Mouse (Mus musculus) liver, postnatal 0 days (tissue): Measurements from ENCODE around the gene 4933414I15Rik. TPM values are rescaled to one million over a fixed set of nuclear protein-coding genes. Genes with fewer than 3 reads are reported as not detected.

ENCODE experiments used
- ATAC-seq: fragments of 200-750 bp; cut with Nextera tagmentation; 2 replicates; pipeline ENCODE4 v1.8.0; 2017; ENCODE audit warnings: mild to moderate bottlenecking, moderate library complexity
- DNase-seq: peaks from one replicate; pipeline ENCODE4 v3.0.0-alpha.2; 2016
- H3K27ac ChIP-seq: fragments of 300-500 bp; sonication (generic); 2 replicates; pipeline ENCODE4 v1.5.1; 2014; ENCODE audit warnings: antibody characterized with exemption, moderate library complexity, mild to moderate bottlenecking, low read depth
- H3K27me3 ChIP-seq: fragments of 300-500 bp; sonication (generic); 2 replicates; pipeline ENCODE4 v1.6.1; 2014; ENCODE audit warnings: low read length, control low read depth, mixed read lengths; ENCODE audit not compliant: insufficient read depth
- H3K36me3 ChIP-seq: fragments of 300-500 bp; sonication (generic); replicated peaks from 2 replicates; pipeline ENCODE4 v1.6.1; 2014; ENCODE audit warnings: mild to moderate bottlenecking, control low read depth, low read length, moderate library complexity, mixed read lengths; ENCODE audit not compliant: insufficient read depth
- H3K4me1 ChIP-seq: fragments of 300-500 bp; sonication (generic); 2 replicates; pipeline ENCODE4 v1.6.1; 2014; ENCODE audit warnings: antibody characterized with exemption, mild to moderate bottlenecking, control low read depth; ENCODE audit not compliant: insufficient read depth
- H3K4me2 ChIP-seq: fragments of 300-500 bp; sonication (generic); 2 replicates; pipeline ENCODE4 v1.6.1; 2014; ENCODE audit warnings: low read depth, mild to moderate bottlenecking, low read length, moderate library complexity, mixed read lengths
- H3K4me3 ChIP-seq: fragments of 300-500 bp; sonication (generic); 2 replicates; pipeline ENCODE4 v1.5.1; 2014; ENCODE audit warnings: low read depth, low read length
- H3K9ac ChIP-seq: fragments of 300-500 bp; sonication (generic); replicated peaks from 2 replicates; pipeline ENCODE4 v1.6.1; 2014; ENCODE audit warnings: mild to moderate bottlenecking, moderate library complexity
- H3K9me3 ChIP-seq: fragments of 300-500 bp; sonication (generic); 2 replicates; pipeline ENCODE4 v1.6.1; 2016; ENCODE audit warnings: mild to moderate bottlenecking, control low read depth, low read length, mixed read lengths
- CTCF ChIP-seq: sonication (generic); IDR thresholded peaks from 2 replicates; pipeline ENCODE4 v1.5.1; 2016; ENCODE audit warnings: antibody characterized with exemption, low read depth
- EP300 ChIP-seq: IDR thresholded peaks from 2 replicates; pipeline ENCODE4 v1.6.1; 2016; ENCODE audit warnings: antibody characterized with exemption, low read depth, mild to moderate bottlenecking
- WGBS: fragments of 180-500 bp; shearing (Covaris S2); extraction: QIAGEN DNeasy Blood & Tissue Kit; methylation state at CpG from one replicate; pipeline ENCODE4 v1.1.7; 2014; ENCODE audit not compliant: insufficient replicate concordance; 5-methylcytosine and 5-hydroxymethylcytosine counted together
- polyA plus RNA-seq: library from polyadenylated mRNA; unstranded; fragments of >200 nt; fragmentation: Nextera tagmentation; extraction: Ambion mirVana; gene quantifications from 2 replicates; pipeline ENCODE4 v1.2.1, GENCODE M21; 2015

Gene 4933414I15Rik
- polyA plus RNA-seq, 1 experiment from 2014 or later, result not detected

GRCm38 (mm10) chr11:50952290-50952689 lies 8.7 kb upstream of the 4933414I15Rik start:
- ATAC-seq (peak; percentile 66), DNase-seq (peak; percentile 42)
- H3K4me3 ChIP-seq, result no peak overlapping the region
- H3K4me2 ChIP-seq, result no peak overlapping the region
- no peak overlapping the region for H3K27ac ChIP-seq
- 57% methylated on average over 14 of the region's 14 CpGs for WGBS
- TF ChIP-seq CTCF (no peak), EP300 (no peak)
- H3K9ac ChIP-seq, result no peak overlapping the region
- no peaks in the 10 kb centered on the region for H3K4me1 ChIP-seq
- no peaks in the 10 kb centered on the region for H3K36me3 ChIP-seq
- no peaks in the 10 kb centered on the region for H3K9me3 ChIP-seq
- no peaks in the 10 kb centered on the region for H3K27me3 ChIP-seq

- 56% methylated on average over 12 of the region's 12 CpGs for WGBS
- H3K9me3 ChIP-seq, result no peaks in the 10 kb centered on the region
- no peak overlapping the region for H3K27ac ChIP-seq
- H3K4me3 ChIP-seq, result no peak overlapping the region
- no peak for TF ChIP-seq EP300
- no peak for TF ChIP-seq CTCF
- no peak overlapping the region for H3K4me2 ChIP-seq
- no peak for DNase-seq
- no peaks in the 10 kb centered on the region for H3K27me3 ChIP-seq
- no peaks in the 10 kb centered on the region for H3K36me3 ChIP-seq
- H3K9ac ChIP-seq, result no peak overlapping the region
- no peaks in the 10 kb centered on the region for H3K4me1 ChIP-seq
- ATAC-seq, result no peak
Observed at GRCm38 (mm10) chr11:50942386-50942785, 1.2 kb downstream of the 4933414I15Rik start.

- ATAC-seq, result no peak
Observed at GRCm38 (mm10) chr11:50939621-50940366, 3.8 kb downstream of the 4933414I15Rik start.

GRCm38 (mm10) chr11:50938435-50938834 lies 5.1 kb downstream of the 4933414I15Rik start:
- WGBS, result 62% methylated on average over 8 of the region's 8 CpGs
- Histone ChIP-seq H3K4me1 (no peaks in the 10 kb centered on the region), H3K27ac (no peak overlapping the region), H3K36me3 (no peaks in the 10 kb centered on the region), H3K9ac (no peak overlapping the region), H3K27me3 (no peaks in the 10 kb centered on the region), H3K9me3 (no peaks in the 10 kb centered on the region), H3K4me2 (no peak overlapping the region), H3K4me3 (no peak overlapping the region)
- no peak for TF ChIP-seq CTCF
- TF ChIP-seq EP300, result no peak
- ATAC-seq (no peak), DNase-seq (no peak)

More at GRCm38 (mm10) chr11:50939621-50940366, 3.8 kb downstream of the 4933414I15Rik start:
- H3K9me3 ChIP-seq, result no peaks in the 10 kb centered on the region
- no peak overlapping the region for H3K4me3 ChIP-seq
- no peaks in the 10 kb centered on the region for H3K27me3 ChIP-seq
- H3K9ac ChIP-seq, result no peak overlapping the region
- 33% methylated on average over 14 of the region's 14 CpGs for WGBS
- H3K36me3 ChIP-seq, result no peaks in the 10 kb centered on the region
- DNase-seq, result peak; percentile 23
- H3K4me1 ChIP-seq, result no peaks in the 10 kb centered on the region
- H3K4me2 ChIP-seq, result no peak overlapping the region
- no peak for TF ChIP-seq EP300
- TF ChIP-seq CTCF, result peak; percentile 94
- no peak overlapping the region for H3K27ac ChIP-seq

- Histone ChIP-seq H3K27me3 (no peaks in the 10 kb centered on the region), H3K36me3 (no peaks in the 10 kb centered on the region), H3K9ac (no peak overlapping the region), H3K9me3 (no peaks in the 10 kb centered on the region), H3K4me1 (0 out of 2 replicates have a peak, but pooled peaks cover 4% of the 10 kb centered on the region), H3K27ac (no peak overlapping the region), H3K4me3 (0 out of 2 replicates have a peak overlapping the region, but pooled peaks have one; percentile 63), H3K4me2 (no peak overlapping the region; the same call in 1 of the 2 replicates)
- no peak for TF ChIP-seq CTCF
- no peak for TF ChIP-seq EP300
- no peak for DNase-seq
- 68% methylated on average over 1 of the region's 1 CpGs for WGBS
- no peak for ATAC-seq
Observed at GRCm38 (mm10) chr11:50932040-50932439, 11.5 kb downstream of the 4933414I15Rik start.

GRCm38 (mm10) chr11:50931451-50931866 lies 12.1 kb downstream of the 4933414I15Rik start, which contains the start of gene Zfp354b:
Zfp354b (minus strand) TSS chr11:50931633.
- peak within 1 kb of the TSS; percentile 63 for H3K4me3 ChIP-seq
- TF ChIP-seq EP300, result no peak
- no peak for TF ChIP-seq CTCF
- peak within 1 kb of the TSS; percentile 92 for H3K4me2 ChIP-seq
- H3K27me3 ChIP-seq, result no peaks in the 10 kb centered on the region
- DNase-seq (peak; percentile 81), ATAC-seq (peak; percentile 92)
- H3K9ac ChIP-seq, result peak within 1 kb of the TSS; percentile 59
- H3K36me3 ChIP-seq, result no peaks in the 10 kb centered on the region
- H3K9me3 ChIP-seq, result no peaks in the 10 kb centered on the region
- under 1% methylated on average over 18 of the region's 18 CpGs for WGBS
- H3K4me1 ChIP-seq, result 0 out of 2 replicates have a peak, but pooled peaks cover 4% of the 10 kb centered on the region
- peak within 1 kb of the TSS; percentile 39; the same call in 1 of the 2 replicates for H3K27ac ChIP-seq
